Mouse (Mus musculus) embryonic fibroblast, embryonic 13.5 days (primary cell): ENCODE measurements around the gene Sfr1.

ENCODE experiments used
- CTCF ChIP-seq: IDR thresholded peaks from 2 replicates; pipeline ENCODE4 v1.5.1; 2011; ENCODE audit warnings: mild to moderate bottlenecking, control low read depth, low read length, moderate library complexity, borderline replicate concordance; ENCODE audit not compliant: insufficient read depth
- POLR2A ChIP-seq: IDR thresholded peaks from 2 replicates; pipeline ENCODE4 v1.6.1; 2011; ENCODE audit warnings: low read depth, mild to moderate bottlenecking, control low read depth, low read length, moderate library complexity

GRCm38 (mm10) chr19:47705772-47706309, 25.6 kb upstream of the Sfr1 start:
- TF ChIP-seq POLR2A (no peak), CTCF (no peak)
